Comparison of ENCODE assay signal across 11 mouse cellular contexts in the genomic region with DNA sequence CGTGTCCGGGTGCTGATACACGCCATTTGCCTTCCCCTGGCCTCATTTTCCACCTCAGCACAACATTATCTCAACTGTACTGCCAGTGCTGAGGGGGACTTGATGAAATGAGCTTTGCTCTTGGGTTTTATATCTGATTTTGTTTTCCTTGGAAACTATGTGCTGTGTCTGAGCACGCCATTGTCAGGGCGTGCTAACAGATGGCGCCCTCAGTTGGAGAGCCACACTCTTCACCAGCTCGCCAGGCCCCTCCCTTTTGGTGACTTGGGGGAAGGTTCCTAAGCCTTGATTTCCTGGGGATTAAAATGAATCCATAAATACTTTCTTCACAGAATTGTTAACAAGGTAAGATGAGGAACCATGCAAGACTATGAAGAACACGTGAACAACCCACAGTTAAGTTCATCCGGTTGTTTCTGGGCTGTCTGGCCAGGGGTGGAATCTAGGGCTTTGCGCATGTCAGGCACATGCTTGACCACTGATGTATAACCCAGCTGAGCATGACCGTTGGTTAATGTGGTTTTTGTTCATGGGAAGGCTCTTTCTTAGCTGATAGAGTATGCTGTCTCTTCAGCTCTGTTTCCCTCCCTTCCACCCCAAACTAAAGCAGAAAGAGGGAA.
DNase-seq lines count a peak whose midpoint lies in the region; ATAC-seq lines count a peak whose summit lies in the region.
"Had no signal": no experiment of that assay in that cellular context is flagged by ENCODE, and none has a peak within 500 bp of the region (broad histone marks: within the 10 kb centered on the region; RNA-seq: fewer than 3 reads in every experiment).

No protein-coding gene starts in this region.

- H3K9ac ChIP-seq in intestine, embryonic 16.5 days (ENCODE audit: low read depth, low read length), result no peak overlapping the region
- no peak overlapping the region for H3K9ac ChIP-seq in intestine, embryonic 15.5 days
- H3K9ac ChIP-seq in limb, embryonic 13.5 days, result no peak overlapping the region
- H3K9ac ChIP-seq: liver, embryonic 12.5 days had no signal

- H3K36me3 ChIP-seq in intestine, embryonic 16.5 days (ENCODE audit: control insufficient read depth, insufficient read depth, low read length), result peaks cover 26% of the 10 kb centered on the region
- H3K36me3 ChIP-seq in intestine, embryonic 15.5 days, result peaks cover 43% of the 10 kb centered on the region
- H3K36me3 ChIP-seq in limb, embryonic 13.5 days, result peaks cover 89% of the 10 kb centered on the region

- H3K4me2 ChIP-seq in intestine, embryonic 16.5 days (ENCODE audit: low read depth, low read length), result no peak overlapping the region
- no peak overlapping the region for H3K4me2 ChIP-seq in intestine, embryonic 15.5 days (replicated peaks)
- H3K4me2 ChIP-seq in limb, embryonic 13.5 days (replicated peaks), result no peak overlapping the region
- H3K4me2 ChIP-seq: liver, embryonic 12.5 days had no signal

- peak; percentile 88 for DNase-seq in brain, adult 2 months (ENCODE audit: low read depth, low spot score)
- DNase-seq in cerebellum, adult 8-10 months, result peak; percentile 69
- no peak for DNase-seq in kidney, postnatal 4 days
- no peak for DNase-seq in adrenal gland, postnatal 4 days (ENCODE audit: low spot score in 2 of 2)
- DNase-seq: heart, adult 18-20 months; kidney, adult 9 months had no signal

- no peaks in the 10 kb centered on the region for H3K9me3 ChIP-seq in intestine, embryonic 16.5 days (ENCODE audit: control insufficient read depth, low read length)
- H3K9me3 ChIP-seq in intestine, embryonic 15.5 days, result no peaks in the 10 kb centered on the region
- no peaks in the 10 kb centered on the region for H3K9me3 ChIP-seq in limb, embryonic 13.5 days
- H3K9me3 ChIP-seq: liver, embryonic 12.5 days had no signal

- peaks cover 16% of the 10 kb centered on the region for H3K4me1 ChIP-seq in intestine, embryonic 16.5 days (ENCODE audit: control insufficient read depth, insufficient read depth, low read length)
- peaks cover 11% of the 10 kb centered on the region; the same call in 1 of the 2 replicates for H3K4me1 ChIP-seq in intestine, embryonic 15.5 days (replicated peaks)
- peaks cover 84% of the 10 kb centered on the region for H3K4me1 ChIP-seq in limb, embryonic 13.5 days
- H3K4me1 ChIP-seq: liver, embryonic 12.5 days had no signal

- 88% methylated on average over 11 of the region's 11 CpGs for WGBS in intestine, embryonic 16.5 days
- 89% methylated on average over 11 of the region's 11 CpGs for WGBS in intestine, embryonic 15.5 days
- 75% methylated on average over 11 of the region's 11 CpGs for WGBS in limb, embryonic 13.5 days

- no peak overlapping the region for H3K4me3 ChIP-seq in intestine, embryonic 16.5 days (ENCODE audit: low read length)
- no peak overlapping the region for H3K4me3 ChIP-seq in intestine, embryonic 15.5 days (replicated peaks)
- no peak overlapping the region for H3K4me3 ChIP-seq in limb, embryonic 13.5 days
- H3K4me3 ChIP-seq: liver, embryonic 12.5 days had no signal

- no peak overlapping the region for H3K27ac ChIP-seq in intestine, embryonic 16.5 days (ENCODE audit: low read length)
- no peak overlapping the region for H3K27ac ChIP-seq in intestine, embryonic 15.5 days
- peak overlapping the region; percentile 28; the same call in 1 of the 2 replicates for H3K27ac ChIP-seq in limb, embryonic 13.5 days
- H3K27ac ChIP-seq: liver, embryonic 12.5 days had no signal

- 0 out of 2 replicates have a peak, but pooled peaks have one; percentile 14 for ATAC-seq in intestine, embryonic 16.5 days
- ATAC-seq in intestine, embryonic 15.5 days, result no peak
- no peak for ATAC-seq in limb, embryonic 13.5 days (ENCODE audit: low FRiP score, low read depth)
- ATAC-seq: liver, embryonic 12.5 days; midbrain, embryonic 16.5 days had no signal

- no peaks in the 10 kb centered on the region for H3K27me3 ChIP-seq in intestine, embryonic 16.5 days (replicated peaks; ENCODE audit: control insufficient read depth, insufficient read depth, low read length)
- H3K27me3 ChIP-seq in intestine, embryonic 15.5 days (replicated peaks), result no peaks in the 10 kb centered on the region
- no peaks in the 10 kb centered on the region for H3K27me3 ChIP-seq in limb, embryonic 13.5 days
- H3K27me3 ChIP-seq: liver, embryonic 12.5 days had no signal

Comparison
In these comparisons a context has a peak if more than half of its experiments do, and no peak if none do; other contexts are left out.
1. DNase-seq: peak in brain, adult 2 months (single experiment) and cerebellum, adult 8-10 months (single experiment); none in kidney, postnatal 4 days (0 of 2) and adrenal gland, postnatal 4 days (0 of 2).